8 mouse cellular contexts compared by ENCODE assay signal in the genomic region with DNA sequence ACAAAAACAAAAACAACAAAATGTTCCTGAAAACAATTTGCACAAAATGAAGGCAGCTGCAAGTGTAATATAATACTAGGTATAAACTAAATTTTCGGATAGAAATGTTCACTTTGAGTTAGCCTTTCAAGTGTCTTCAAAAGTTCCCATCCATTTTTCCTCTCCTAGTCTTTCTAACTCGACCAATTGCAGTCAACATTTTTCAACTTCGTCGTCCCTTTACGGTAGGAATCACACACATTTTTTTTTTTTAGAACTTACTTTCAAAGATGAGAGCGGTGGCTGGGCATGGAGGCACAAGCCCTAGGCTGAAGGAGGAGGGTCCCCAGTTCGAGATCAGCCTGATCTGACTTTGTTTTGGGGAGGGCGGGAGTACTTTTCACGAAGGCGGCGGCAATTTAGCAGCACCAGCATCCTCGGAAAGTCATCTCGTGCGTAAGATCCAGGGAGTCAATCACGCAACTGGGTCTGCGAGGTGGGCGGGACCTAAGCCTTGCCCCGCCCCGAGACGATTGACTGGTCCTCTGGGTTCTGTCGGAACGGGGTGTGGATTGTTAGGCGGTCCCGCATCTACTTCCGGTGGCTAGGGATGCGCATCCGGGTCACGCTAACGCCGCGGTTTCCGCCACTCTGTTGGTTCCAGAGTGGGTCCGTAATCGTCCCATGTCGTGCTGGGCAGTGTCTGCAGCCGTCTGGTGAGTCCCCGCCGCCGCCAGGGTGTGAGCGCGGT. TPM values are rescaled to one million over a fixed set of nuclear protein-coding genes. Genes with fewer than 3 reads are reported as not detected.
DNase-seq lines count a peak whose midpoint lies in the region; ATAC-seq and TF ChIP-seq lines count a peak whose summit lies in the region.

Gene Eya3 (plus strand): TSS at position 527 of the 730 bp plus-strand sequence.

- TF ChIP-seq POLR2A in heart, adult 2 months (IDR thresholded peaks at IDR 0.05; ENCODE audit: insufficient read depth, low read depth, low read length): peak; percentile 83

- ATAC-seq in embryonic facial prominence, embryonic 14.5 days (ENCODE audit: low read depth): peak; percentile 99
- ATAC-seq in limb, embryonic 13.5 days (ENCODE audit: low FRiP score, low read depth): peak; percentile 98
- peak; percentile 99 for ATAC-seq in midbrain, embryonic 16.5 days

- peak within 1 kb of the TSS; percentile 84 for H3K4me3 ChIP-seq in embryonic facial prominence, embryonic 14.5 days (ENCODE audit: low read depth, low read length)
- H3K4me3 ChIP-seq in heart, adult 2 months: peak within 1 kb of the TSS; percentile 97
- H3K4me3 ChIP-seq in limb, embryonic 13.5 days: peak within 1 kb of the TSS; percentile 96
- peak within 1 kb of the TSS; percentile 93 for H3K4me3 ChIP-seq in midbrain, embryonic 16.5 days (ENCODE audit: low read depth, low read length)

- no peaks in the 10 kb centered on the region for H3K27me3 ChIP-seq in embryonic facial prominence, embryonic 14.5 days (replicated peaks; ENCODE audit: control insufficient read depth, insufficient read depth, low read length)
- H3K27me3 ChIP-seq in heart, adult 2 months (ENCODE audit: control insufficient read depth, insufficient read depth, low read length): no peaks in the 10 kb centered on the region
- H3K27me3 ChIP-seq in limb, embryonic 13.5 days: no peaks in the 10 kb centered on the region
- no peaks in the 10 kb centered on the region for H3K27me3 ChIP-seq in midbrain, embryonic 16.5 days (ENCODE audit: control insufficient read depth, insufficient read depth, low read depth, low read length)

- H3K9ac ChIP-seq in embryonic facial prominence, embryonic 14.5 days (ENCODE audit: low read depth, low read length): peak within 1 kb of the TSS; percentile 87
- peak within 1 kb of the TSS; percentile 85 for H3K9ac ChIP-seq in heart, adult 2 months (ENCODE audit: low read depth, low read length)
- peak within 1 kb of the TSS; percentile 97 for H3K9ac ChIP-seq in limb, embryonic 13.5 days
- peak within 1 kb of the TSS; percentile 82 for H3K9ac ChIP-seq in midbrain, embryonic 16.5 days (ENCODE audit: low read depth, low read length)

- TF ChIP-seq CTCF in heart, adult 2 months (IDR thresholded peaks at IDR 0.05): no peak

- under 1% methylated on average over 37 of the region's 41 CpGs for WGBS in embryonic facial prominence, embryonic 14.5 days
- WGBS in heart, adult 2 months: 1% methylated on average over 41 of the region's 41 CpGs
- WGBS in limb, embryonic 13.5 days: under 1% methylated on average over 41 of the region's 41 CpGs
- WGBS in midbrain, embryonic 16.5 days: under 1% methylated on average over 41 of the region's 41 CpGs

- intact Hi-C loops in heart, adult 2 months (cut with DNase I): no loop called here

- H3K9me3 ChIP-seq in embryonic facial prominence, embryonic 14.5 days (ENCODE audit: control insufficient read depth, low read length): no peaks in the 10 kb centered on the region
- no peaks in the 10 kb centered on the region for H3K9me3 ChIP-seq in limb, embryonic 13.5 days
- H3K9me3 ChIP-seq in midbrain, embryonic 16.5 days (replicated peaks; ENCODE audit: control insufficient read depth, low read length, poor library complexity, severe bottlenecking): no peaks in the 10 kb centered on the region

- peak; percentile 64; the same call in 1 of the 2 replicates for TF ChIP-seq EP300 in heart, adult 2 months (IDR thresholded peaks at IDR 0.05; ENCODE audit: insufficient read depth, low read depth, low read length)

- 0 out of 2 replicates have a peak, but pooled peaks cover 7% of the 10 kb centered on the region for H3K36me3 ChIP-seq in embryonic facial prominence, embryonic 14.5 days (ENCODE audit: control insufficient read depth, insufficient read depth, low read length)
- peaks cover 7% of the 10 kb centered on the region for H3K36me3 ChIP-seq in heart, adult 2 months (ENCODE audit: control insufficient read depth, insufficient read depth, low read length)
- peaks cover 12% of the 10 kb centered on the region for H3K36me3 ChIP-seq in limb, embryonic 13.5 days
- H3K36me3 ChIP-seq in midbrain, embryonic 16.5 days (ENCODE audit: control insufficient read depth, insufficient read depth, low read length): no peaks in the 10 kb centered on the region

- 0 out of 2 replicates have a peak, but pooled peaks cover 1% of the 10 kb centered on the region for H3K79me2 ChIP-seq in heart, adult 2 months (replicated peaks; ENCODE audit: control insufficient read depth, insufficient read depth, low read length)

- DNase-seq in 3T3-L1 (ENCODE audit: low read depth, low spot score): peak; percentile 98
- peak; percentile 89 for DNase-seq in adrenal gland, postnatal 4 days (ENCODE audit: low spot score in 2 of 2)
- peak; percentile 99 for DNase-seq in embryonic facial prominence, embryonic 14.5 days (ENCODE audit: low spot score)
- peak; percentile 94 to 96 for DNase-seq in heart, adult 2 months
- DNase-seq in kidney, adult 8-10 months: peak; percentile 95 to 96
- peak; percentile 88 to 96 for DNase-seq in spleen, postnatal 10 days (ENCODE audit: low spot score in 2 of 2)

- peak within 1 kb of the TSS; percentile 70 for H3K4me2 ChIP-seq in embryonic facial prominence, embryonic 14.5 days (ENCODE audit: low read depth, low read length)
- peak within 1 kb of the TSS; percentile 84 for H3K4me2 ChIP-seq in limb, embryonic 13.5 days (replicated peaks)
- H3K4me2 ChIP-seq in midbrain, embryonic 16.5 days (ENCODE audit: low read length): peak within 1 kb of the TSS; percentile 79

- peaks cover 3% of the 10 kb centered on the region; the same call in 1 of the 2 replicates for H3K4me1 ChIP-seq in embryonic facial prominence, embryonic 14.5 days (ENCODE audit: control insufficient read depth, insufficient read depth, low read length)
- H3K4me1 ChIP-seq in heart, adult 2 months (ENCODE audit: control insufficient read depth, insufficient read depth, low read length): peaks cover 4% of the 10 kb centered on the region
- peaks cover 10% of the 10 kb centered on the region for H3K4me1 ChIP-seq in limb, embryonic 13.5 days
- H3K4me1 ChIP-seq in midbrain, embryonic 16.5 days (ENCODE audit: control insufficient read depth, insufficient read depth, low read length): peaks cover 10% of the 10 kb centered on the region

- peak within 1 kb of the TSS; percentile 86 for H3K27ac ChIP-seq in embryonic facial prominence, embryonic 14.5 days (replicated peaks; ENCODE audit: low read depth, low read length)
- H3K27ac ChIP-seq in heart, adult 2 months: peak within 1 kb of the TSS; percentile 84
- H3K27ac ChIP-seq in limb, embryonic 13.5 days: peak within 1 kb of the TSS; percentile 78
- H3K27ac ChIP-seq in midbrain, embryonic 16.5 days (ENCODE audit: low read length): peak within 1 kb of the TSS; percentile 82

RNA-seq across cellular contexts. Expression of gene Eya3, which starts in this region (rescaled TPM):
- 10 to 100 TPM; 24.3 to 27.3 TPM for total RNA-seq in adrenal gland, postnatal 4 days (2021)
- polyA plus RNA-seq in embryonic facial prominence, embryonic 14.5 days (2014; fragmentation: Nextera tagmentation; extraction: Ambion mirVana): 25.1 and 25.5 TPM in 2 replicates
- 10 to 100 TPM; 29.8 to 31.8 TPM for total RNA-seq in heart, adult 2 months (2021)
- 26.6 and 41.7 TPM in 2 replicates for polyA plus RNA-seq in heart, adult 2 months (2012; rRNA removed)
- polyA plus RNA-seq in limb, embryonic 13.5 days (2015; fragmentation: Nextera tagmentation; extraction: Ambion mirVana): 34.6 and 35.2 TPM in 2 replicates
- polyA plus RNA-seq in midbrain, embryonic 16.5 days (2015; fragmentation: Nextera tagmentation; extraction: Ambion mirVana): 11.2 and 15.0 TPM in 2 replicates

Comparison
In these comparisons a context has a peak if more than half of its experiments do, and no peak if none do; other contexts are left out.
1. Peak in every context shown above with its lines: DNase-seq, ATAC-seq, H3K4me3 ChIP-seq and H3K27ac ChIP-seq.